Mouse (Mus musculus): ENCODE results near the gene Rps6kl1. TPM values are rescaled to one million over a fixed set of nuclear protein-coding genes. Genes with fewer than 3 reads are reported as not detected.
A peak's percentile ranks its signal among the peaks of the same experiment; 100 is the strongest.

Rps6kl1 gene
- total and polyA plus RNA-seq, 2 experiments from 2014 or later: 35.0 to 48.6 TPM

DNA sequence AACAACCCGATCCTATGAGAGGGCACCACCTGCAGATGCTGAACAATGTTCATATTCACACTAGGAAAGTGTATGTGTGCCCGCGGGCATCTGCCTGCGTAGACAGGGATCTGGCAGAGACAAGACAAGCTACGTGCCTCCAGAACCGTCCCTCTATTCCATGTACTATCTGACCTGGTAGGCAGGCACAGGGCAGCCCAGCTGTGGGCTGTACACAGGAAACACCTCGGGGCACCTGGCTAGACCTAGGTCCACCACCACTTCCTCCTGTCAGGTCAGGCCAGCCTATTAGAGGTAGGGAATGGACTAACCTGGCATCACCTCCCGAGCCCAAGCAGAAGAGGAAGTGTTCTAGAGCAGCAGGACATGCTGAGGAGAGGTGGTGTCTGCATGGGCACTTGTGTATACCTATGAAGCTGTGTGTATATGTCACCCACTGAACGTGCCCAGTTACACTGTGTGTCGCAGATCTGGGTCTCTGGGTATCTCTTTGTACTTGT lies 26.7 kb upstream of the Rps6kl1 start, which contains the start of gene Pgf:
Gene Pgf, minus strand, starts transcription at position 51 of the 500 bp plus-strand sequence.
- DNase-seq (ENCODE audit: low spot score) (no peak), ATAC-seq (ENCODE audit: low FRiP score) (no peak)
- WGBS: 75% methylated on average over 10 of the region's 10 CpGs
- no peak for TF ChIP-seq CTCF (IDR thresholded peaks at IDR 0.05)
- Histone ChIP-seq H3K27me3 (ENCODE audit: insufficient read depth, low read length) (no peaks in the 10 kb centered on the region), H3K4me3 (ENCODE audit: low read depth, low read length) (peak within 1 kb of the TSS; percentile 29), H3K9me3 (ENCODE audit: low read length) (no peaks in the 10 kb centered on the region), H3K27ac (ENCODE audit: low read depth, low read length) (no peak within 1 kb of the TSS), H3K9ac (replicated peaks; ENCODE audit: low read length, poor library complexity, severe bottlenecking) (peak within 1 kb of the TSS; percentile 33; the same call in 1 of the 2 replicates), H3K4me2 (ENCODE audit: low read depth, low read length, poor library complexity, severe bottlenecking) (peak within 1 kb of the TSS; percentile 62), H3K4me1 (ENCODE audit: insufficient read depth, low read length) (peaks cover 7% of the 10 kb centered on the region; the same call in 1 of the 2 replicates), H3K36me3 (ENCODE audit: insufficient read depth, low read length) (no peaks in the 10 kb centered on the region)

DNA sequence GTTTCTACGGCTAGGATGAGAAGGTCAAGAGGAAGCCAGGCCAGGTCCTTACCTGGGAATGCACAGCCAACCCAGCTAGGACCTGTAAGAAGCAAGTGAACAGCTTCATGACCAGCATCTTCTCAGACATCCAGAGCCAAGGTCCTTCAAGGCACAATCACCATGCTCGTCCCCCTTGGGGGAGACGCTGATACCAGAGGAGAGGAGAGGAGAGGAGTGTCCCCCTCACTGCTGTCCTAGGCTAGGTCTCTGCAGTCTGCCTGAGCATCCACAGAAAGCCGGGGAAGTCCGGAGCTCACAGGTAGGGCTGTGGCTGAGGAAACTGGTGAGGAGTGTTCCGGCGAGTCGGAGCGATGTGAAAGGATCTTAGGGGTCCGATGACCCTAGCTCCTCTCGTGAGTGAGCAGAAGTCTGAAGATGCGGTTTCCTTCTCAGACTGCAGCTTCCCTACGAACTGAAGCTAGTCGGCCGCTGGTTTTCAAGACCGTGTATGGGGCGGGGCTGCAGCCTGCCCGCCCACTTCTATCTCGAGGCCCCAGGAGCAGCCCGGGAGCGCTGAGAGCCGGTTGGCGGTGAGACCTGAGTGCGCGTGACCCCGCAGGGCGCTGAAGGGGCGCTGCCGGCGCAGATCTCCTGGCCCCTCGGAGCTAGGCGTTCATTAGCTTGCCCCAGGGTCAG lies 25.9 kb upstream of the Rps6kl1 start:
- Histone ChIP-seq H3K9ac (replicated peaks; ENCODE audit: low read length, poor library complexity, severe bottlenecking) (peak overlapping the region; percentile 33; the same call in 1 of the 2 replicates), H3K4me1 (ENCODE audit: insufficient read depth, low read length) (peaks cover 7% of the 10 kb centered on the region; the same call in 1 of the 2 replicates), H3K36me3 (ENCODE audit: insufficient read depth, low read length) (no peaks in the 10 kb centered on the region), H3K4me2 (ENCODE audit: low read depth, low read length, poor library complexity, severe bottlenecking) (peak overlapping the region; percentile 62), H3K27ac (ENCODE audit: low read depth, low read length) (no peak overlapping the region), H3K9me3 (ENCODE audit: low read length) (no peaks in the 10 kb centered on the region), H3K27me3 (ENCODE audit: insufficient read depth, low read length) (no peaks in the 10 kb centered on the region), H3K4me3 (ENCODE audit: low read depth, low read length) (peak overlapping the region; percentile 29)
- WGBS: 4% methylated on average over 32 of the region's 32 CpGs
- ATAC-seq (ENCODE audit: low FRiP score) (no peak; the same call in 1 of the 2 replicates), DNase-seq (ENCODE audit: low spot score) (peak; percentile 20)
- TF ChIP-seq CTCF (IDR thresholded peaks at IDR 0.05): no peak

DNA sequence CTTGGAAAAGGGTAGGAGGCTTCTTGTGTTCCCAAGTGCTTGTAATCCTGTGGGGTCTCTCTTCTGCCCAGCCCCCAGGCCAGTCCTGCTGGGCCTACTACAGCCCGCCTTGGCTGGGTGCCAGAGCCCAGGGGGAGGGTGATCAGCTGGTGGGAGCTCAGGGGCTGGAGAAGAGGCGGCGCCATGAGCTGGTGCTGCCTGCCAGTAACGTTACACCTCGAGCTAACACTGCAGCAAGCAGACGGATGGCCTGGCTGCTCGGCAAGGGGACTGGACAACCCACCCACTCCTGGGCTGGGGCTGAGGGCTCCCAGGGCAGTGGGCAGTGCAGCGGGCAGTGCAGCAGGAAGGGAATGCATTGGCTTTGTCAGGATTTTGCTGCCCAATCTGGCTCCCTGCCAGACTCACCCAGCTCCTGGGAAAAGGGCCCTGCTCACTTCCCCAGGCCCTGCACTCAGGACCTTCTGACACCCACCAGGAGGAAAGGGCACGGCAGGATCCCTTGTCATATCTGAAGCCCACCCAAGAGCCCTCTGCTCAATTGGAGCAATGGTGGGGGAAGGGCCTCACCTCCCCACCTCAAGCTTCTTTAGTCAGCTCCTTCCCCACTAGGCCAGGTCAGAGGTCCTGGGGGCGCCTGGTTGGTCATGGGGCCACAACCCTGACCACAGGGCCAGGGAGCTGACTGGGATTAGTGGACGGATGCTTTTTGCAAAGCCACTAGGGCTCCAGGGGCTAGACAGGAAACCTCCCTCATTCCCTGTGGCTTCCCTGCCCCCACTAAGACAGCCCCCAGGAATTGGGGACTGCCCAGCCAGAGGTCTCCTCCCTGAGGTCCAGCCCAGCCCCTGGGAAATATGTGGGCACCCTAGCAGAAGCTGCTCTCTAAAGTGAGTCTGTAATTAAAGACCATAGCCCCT lies 25.1 kb upstream of the Rps6kl1 start:
- Histone ChIP-seq H3K4me2 (ENCODE audit: low read depth, low read length, poor library complexity, severe bottlenecking) (peak overlapping the region; percentile 62), H3K9me3 (ENCODE audit: low read length) (no peaks in the 10 kb centered on the region), H3K36me3 (ENCODE audit: insufficient read depth, low read length) (no peaks in the 10 kb centered on the region), H3K4me1 (ENCODE audit: insufficient read depth, low read length) (peaks cover 7% of the 10 kb centered on the region; the same call in 1 of the 2 replicates), H3K27me3 (ENCODE audit: insufficient read depth, low read length) (no peaks in the 10 kb centered on the region), H3K4me3 (ENCODE audit: low read depth, low read length) (peak overlapping the region; percentile 29; the same call in 1 of the 2 replicates), H3K27ac (ENCODE audit: low read depth, low read length) (no peak overlapping the region), H3K9ac (replicated peaks; ENCODE audit: low read length, poor library complexity, severe bottlenecking) (0 out of 2 replicates have a peak overlapping the region, but pooled peaks have one; percentile 2)
- 13% methylated on average over 10 of the region's 11 CpGs for WGBS
- ATAC-seq (ENCODE audit: low FRiP score) (peak; percentile 70), DNase-seq (ENCODE audit: low spot score) (peak; percentile 83)
- TF ChIP-seq CTCF (IDR thresholded peaks at IDR 0.05): no peak

DNA sequence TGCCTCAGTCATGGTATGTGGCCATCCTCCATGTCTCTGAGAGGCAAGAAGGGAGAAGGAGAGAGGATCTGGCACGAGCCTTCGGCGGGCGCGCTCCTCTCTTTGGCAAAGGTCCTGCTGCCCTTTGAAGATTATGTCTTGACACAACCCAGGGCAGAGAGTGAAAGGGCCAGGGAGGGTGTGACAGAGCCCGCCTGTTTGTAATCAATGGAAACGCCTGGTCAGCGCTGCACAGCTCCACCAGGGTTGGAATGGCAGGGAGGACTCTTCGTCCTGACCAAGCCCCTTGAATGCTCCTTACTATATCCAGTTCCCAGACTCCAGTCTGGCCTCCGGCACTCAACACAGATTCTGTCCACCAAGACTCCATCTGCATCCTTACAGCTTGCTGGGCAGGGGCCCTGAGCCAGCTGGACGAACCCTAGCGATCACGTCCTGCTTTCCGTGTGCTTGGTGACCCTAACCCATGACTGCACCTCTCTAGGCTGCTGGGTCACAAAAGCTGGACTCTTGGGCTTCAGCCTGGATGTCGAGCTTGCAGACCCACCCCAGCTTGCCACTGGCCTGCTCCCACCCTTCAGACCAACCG lies 24.1 kb upstream of the Rps6kl1 start:
- Histone ChIP-seq H3K4me1 (ENCODE audit: insufficient read depth, low read length) (peaks cover 7% of the 10 kb centered on the region; the same call in 1 of the 2 replicates), H3K4me2 (ENCODE audit: low read depth, low read length, poor library complexity, severe bottlenecking) (peak overlapping the region; percentile 62; the same call in 1 of the 2 replicates), H3K36me3 (ENCODE audit: insufficient read depth, low read length) (no peaks in the 10 kb centered on the region), H3K27me3 (ENCODE audit: insufficient read depth, low read length) (no peaks in the 10 kb centered on the region), H3K9me3 (ENCODE audit: low read length) (no peaks in the 10 kb centered on the region), H3K9ac (replicated peaks; ENCODE audit: low read length, poor library complexity, severe bottlenecking) (no peak overlapping the region), H3K27ac (ENCODE audit: low read depth, low read length) (no peak overlapping the region), H3K4me3 (ENCODE audit: low read depth, low read length) (no peak overlapping the region)
- DNase-seq (ENCODE audit: low spot score) (peak; percentile 32), ATAC-seq (ENCODE audit: low FRiP score) (no peak)
- 37% methylated on average over 16 of the region's 16 CpGs for WGBS
- no peak for TF ChIP-seq CTCF (IDR thresholded peaks at IDR 0.05)

DNA sequence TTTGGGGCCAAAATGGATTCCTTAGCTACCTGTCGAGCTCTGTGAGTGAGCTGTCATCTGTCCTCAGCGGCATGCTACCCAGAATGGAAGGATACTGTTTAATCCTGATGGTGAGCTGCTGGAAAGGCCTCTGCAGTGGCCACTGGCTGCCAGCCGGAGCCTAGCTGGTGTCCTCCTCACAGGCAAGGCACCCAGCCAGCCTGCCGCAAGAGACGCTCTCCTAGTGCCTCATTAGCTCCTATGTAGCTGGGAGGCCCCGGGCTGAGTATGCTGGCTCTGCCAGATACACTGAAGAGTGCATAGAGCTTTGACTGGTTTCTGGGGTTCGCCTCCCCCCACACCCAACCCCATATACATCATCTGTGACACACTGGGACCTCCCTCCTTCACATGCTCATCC lies 23.0 kb upstream of the Rps6kl1 start:
- no peaks in the 10 kb centered on the region for H3K9me3 ChIP-seq (ENCODE audit: low read length)
- WGBS: 67% methylated on average over 7 of the region's 7 CpGs
- no peaks in the 10 kb centered on the region for H3K27me3 ChIP-seq (ENCODE audit: insufficient read depth, low read length)
- H3K4me2 ChIP-seq (ENCODE audit: low read depth, low read length, poor library complexity, severe bottlenecking): no peak overlapping the region
- H3K36me3 ChIP-seq (ENCODE audit: insufficient read depth, low read length): no peaks in the 10 kb centered on the region
- TF ChIP-seq CTCF (IDR thresholded peaks at IDR 0.05): no peak; the same call in 1 of the 2 replicates
- H3K4me1 ChIP-seq (ENCODE audit: insufficient read depth, low read length): peaks cover 7% of the 10 kb centered on the region; the same call in 1 of the 2 replicates
- DNase-seq (ENCODE audit: low spot score): peak; percentile 31
- H3K27ac ChIP-seq (ENCODE audit: low read depth, low read length): no peak overlapping the region
- H3K9ac ChIP-seq (replicated peaks; ENCODE audit: low read length, poor library complexity, severe bottlenecking): no peak overlapping the region
- ATAC-seq (ENCODE audit: low FRiP score): no peak
- H3K4me3 ChIP-seq (ENCODE audit: low read depth, low read length): no peak overlapping the region
